In the genomic region with DNA sequence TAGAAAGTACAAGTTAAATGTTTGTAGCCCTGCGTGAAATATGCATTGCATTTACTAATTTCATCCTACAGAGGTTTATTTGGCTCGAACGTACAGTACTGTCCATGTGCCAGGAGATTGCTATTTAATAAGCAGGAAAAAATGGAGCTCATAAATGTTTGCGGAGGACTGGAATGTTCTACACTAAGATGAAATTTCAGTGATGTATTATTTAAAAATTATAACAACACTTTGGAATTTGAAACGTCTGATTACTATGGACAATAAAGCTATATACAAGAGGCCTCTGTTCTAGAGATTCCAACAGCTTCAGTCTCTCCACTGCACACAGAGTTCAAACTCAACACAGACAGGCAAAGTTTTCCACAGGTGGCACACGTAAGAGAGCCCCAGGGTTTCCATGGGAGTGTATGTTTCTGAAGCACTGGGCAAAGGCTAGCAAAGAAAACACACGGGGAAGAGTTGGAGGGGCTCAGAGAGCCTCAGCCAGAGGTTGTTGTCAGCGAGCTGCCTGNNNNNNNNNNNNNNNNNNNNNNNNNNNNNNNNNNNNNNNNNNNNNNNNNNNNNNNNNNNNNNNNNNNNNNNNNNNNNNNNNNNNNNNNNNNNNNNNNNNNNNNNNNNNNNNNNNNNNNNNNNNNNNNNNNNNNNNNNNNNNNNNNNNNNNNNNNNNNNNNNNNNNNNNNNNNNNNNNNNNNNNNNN, we compare ENCODE assay signal across 9 mouse cellular contexts. TPM values are rescaled to one million over a fixed set of nuclear protein-coding genes. Genes with fewer than 3 reads are reported as not detected.
DNase-seq lines count a peak whose midpoint lies in the region; ATAC-seq and TF ChIP-seq lines count a peak whose summit lies in the region.
"Had no signal": no experiment of that assay in that cellular context is flagged by ENCODE, and none has a peak within 500 bp of the region (broad histone marks: within the 10 kb centered on the region; RNA-seq: fewer than 3 reads in every experiment).

No protein-coding gene starts in this region.

- DNase-seq in heart, adult 11 months = no peak
- DNase-seq in MEL-GATA-1-ER (ENCODE audit: extremely low read depth, low read depth) = peak; percentile 18
- DNase-seq in left cerebral cortex, postnatal 14 days (ENCODE audit: low spot score in 2 of 2) = no peak
- DNase-seq in testis, postnatal 14 days (ENCODE audit: low spot score) = no peak
- DNase-seq in urinary bladder, postnatal 36 days (ENCODE audit: low spot score in 2 of 2) = no peak
- DNase-seq: cerebellum, adult 11-12 months had no signal

- H3K4me3 ChIP-seq in heart, embryonic 15.5 days = no peak overlapping the region
- no peak overlapping the region for H3K4me3 ChIP-seq in embryonic fibroblast, embryonic 13.5 days (ENCODE audit: insufficient read depth, low read length)
- H3K4me3 ChIP-seq in limb, embryonic 15.5 days = no peak overlapping the region

- H3K27me3 ChIP-seq in heart, embryonic 15.5 days = no peaks in the 10 kb centered on the region
- no peaks in the 10 kb centered on the region for H3K27me3 ChIP-seq in limb, embryonic 15.5 days

- 45% methylated on average over 8 of the region's 8 CpGs for WGBS in heart, embryonic 15.5 days
- WGBS in limb, embryonic 15.5 days = 19% methylated on average over 8 of the region's 8 CpGs

- no peak overlapping the region for H3K9ac ChIP-seq in heart, embryonic 15.5 days
- no peak overlapping the region for H3K9ac ChIP-seq in limb, embryonic 15.5 days

- no peak overlapping the region for H3K4me2 ChIP-seq in heart, embryonic 15.5 days
- 0 out of 2 replicates have a peak overlapping the region, but pooled peaks have one; percentile 10 for H3K4me2 ChIP-seq in limb, embryonic 15.5 days

- H3K9me3 ChIP-seq in heart, embryonic 15.5 days (replicated peaks) = no peaks in the 10 kb centered on the region
- H3K9me3 ChIP-seq in limb, embryonic 15.5 days = no peaks in the 10 kb centered on the region

- H3K4me1 ChIP-seq in heart, embryonic 15.5 days (replicated peaks) = peaks cover 12% of the 10 kb centered on the region; the same call in 1 of the 2 replicates
- peaks cover 16% of the 10 kb centered on the region for H3K4me1 ChIP-seq in embryonic fibroblast, embryonic 13.5 days (ENCODE audit: control insufficient read depth, insufficient read depth, low read length)
- peaks cover 15% of the 10 kb centered on the region for H3K4me1 ChIP-seq in limb, embryonic 15.5 days

- TF ChIP-seq POLR2A in embryonic fibroblast, embryonic 13.5 days (IDR thresholded peaks at IDR 0.05; ENCODE audit: low read depth, low read length) = 0 out of 2 replicates have a peak, but pooled peaks have one; percentile 16

- intact Hi-C loops in left cerebral cortex, postnatal 14 days (cut with DNase I) = no loop called here

- no peak for ATAC-seq in heart, embryonic 15.5 days (replicated peaks; ENCODE audit: insufficient number of reproducible peaks, insufficient read depth, low FRiP score, low read depth)
- ATAC-seq in limb, embryonic 15.5 days (ENCODE audit: insufficient number of reproducible peaks, low FRiP score, low TSS enrichment, low read depth) = peak; percentile 62; the same call in 1 of the 2 replicates

- no peaks in the 10 kb centered on the region for H3K36me3 ChIP-seq in heart, embryonic 15.5 days
- H3K36me3 ChIP-seq in limb, embryonic 15.5 days = no peaks in the 10 kb centered on the region

- H3K27ac ChIP-seq in heart, embryonic 15.5 days = peak overlapping the region; percentile 37; the same call in 1 of the 2 replicates
- H3K27ac ChIP-seq in embryonic fibroblast, embryonic 13.5 days (ENCODE audit: insufficient read depth, low read length) = peak overlapping the region; percentile 82
- H3K27ac ChIP-seq in limb, embryonic 15.5 days = peak overlapping the region; percentile 82

- no peak for TF ChIP-seq CTCF in embryonic fibroblast, embryonic 13.5 days (IDR thresholded peaks at IDR 0.05; ENCODE audit: borderline replicate concordance, insufficient read depth, low read length)

RNA-seq across cellular contexts. Expression of gene Adamts20, which starts 20.6 kb away (rescaled TPM):
- polyA plus RNA-seq in heart, embryonic 15.5 days (2015; fragmentation: Nextera tagmentation; extraction: Ambion mirVana) = 0.92 and 0.99 TPM in 2 replicates
- 0.12 and 0.91 TPM in 2 replicates for polyA plus RNA-seq in embryonic fibroblast, embryonic 13.5 days (2011; ENCODE audit: insufficient read length, low read depth, missing spikeins)
- 4.3 TPM in 2 replicates for polyA plus RNA-seq in limb, embryonic 15.5 days (2015; fragmentation: Nextera tagmentation; extraction: Ambion mirVana)
- 10 to 100 TPM; 10.0 to 11.4 TPM for total RNA-seq in left cerebral cortex, postnatal 14 days (2021)
